Mouse (Mus musculus): ENCODE results near the gene Cenpp.
"Not testable (repeated sequence)": the region's sequence is repeated elsewhere in the genome, so short reads cannot be mapped to it uniquely, and the experiment has no call there.

The Cenpp gene

DNA sequence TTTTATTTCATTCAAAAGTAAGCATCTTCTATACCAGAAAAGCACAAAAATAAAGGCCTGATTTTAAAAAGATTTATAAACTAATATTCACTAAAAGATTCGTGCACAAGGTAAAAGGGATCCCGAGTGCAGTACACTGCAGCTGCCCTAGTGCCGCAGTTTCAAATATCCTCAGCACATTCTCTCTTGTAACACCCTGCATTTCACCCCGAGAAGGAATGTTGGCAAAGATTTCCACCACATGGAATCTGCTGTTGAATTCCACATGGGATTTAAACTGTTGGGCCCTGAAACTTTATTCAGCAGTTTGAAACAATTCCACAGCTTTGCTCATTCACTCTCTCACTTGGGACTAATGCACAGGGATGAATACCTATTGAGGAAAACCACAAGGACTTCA lies 44.9 kb downstream of the Cenpp start, which contains the start of gene Ogn:
Gene Ogn (plus strand): TSS at position 333 of the 400 bp plus-strand sequence.
- DNase-seq (ENCODE audit: low read depth, low spot score), result no peak

GRCm38 (mm10) chr13:49603603-49604002 lies 49.0 kb downstream of the Cenpp start:
- no peak for DNase-seq (ENCODE audit: low read depth, low spot score)

- DNase-seq (ENCODE audit: low read depth, low spot score), result not testable (repeated sequence)
Measured at GRCm38 (mm10) chr13:49602541-49602940, 50.0 kb downstream of the Cenpp start.

- DNase-seq (ENCODE audit: low read depth, low spot score), result no peak
Measured at GRCm38 (mm10) chr13:49586062-49586461, 66.5 kb downstream of the Cenpp start.

GRCm38 (mm10) chr13:49584307-49585005 lies 68.1 kb downstream of the Cenpp start:
- DNase-seq (ENCODE audit: low read depth, low spot score), result no peak

- DNase-seq (ENCODE audit: low read depth, low spot score), result no peak
Measured at GRCm38 (mm10) chr13:49583859-49584258, 68.7 kb downstream of the Cenpp start.

DNA sequence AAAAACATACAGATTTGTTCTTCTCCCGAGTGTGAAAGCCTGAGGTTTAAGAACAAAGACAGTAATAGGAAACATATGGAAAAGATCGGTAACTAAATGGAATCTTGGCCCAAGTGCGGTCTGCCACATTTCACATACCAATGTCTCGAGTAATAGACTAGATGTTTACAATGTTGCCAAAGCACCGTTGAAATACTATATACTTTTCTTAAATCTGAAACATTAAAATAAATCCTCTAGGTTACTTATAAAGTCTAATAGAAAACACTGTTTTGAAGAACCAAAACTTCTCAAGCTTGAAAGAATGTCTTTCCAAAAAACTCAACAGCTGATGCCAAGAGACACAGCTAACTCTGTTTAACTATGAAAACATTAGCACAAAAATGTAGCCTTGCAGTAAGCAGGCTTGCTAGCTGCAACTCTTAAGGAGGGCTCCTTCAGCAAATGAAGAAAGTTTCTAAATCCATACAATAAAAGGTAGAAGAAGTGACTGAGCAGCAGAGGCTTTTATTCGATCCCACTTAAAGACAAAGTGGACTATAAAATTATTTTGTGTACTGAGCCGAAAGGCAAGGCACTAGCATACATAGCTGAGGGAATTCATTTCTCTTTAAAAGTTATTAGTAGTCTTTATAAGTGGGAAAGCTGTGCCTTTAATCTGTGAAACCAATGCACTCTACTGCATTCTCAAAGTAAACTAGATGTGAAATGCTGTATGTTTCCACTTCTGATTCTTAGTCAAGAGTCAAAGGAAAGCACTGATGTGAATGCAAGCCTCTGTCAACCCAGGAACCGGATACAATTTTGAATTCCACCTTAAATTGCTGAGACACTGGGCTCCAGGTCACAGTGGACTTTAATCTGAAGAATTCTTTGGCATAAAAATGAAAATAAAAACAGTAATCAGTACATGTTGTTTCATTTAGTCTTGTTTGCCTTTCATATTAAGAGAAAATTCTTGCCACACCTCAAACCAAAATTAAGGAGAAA lies 70.7 kb downstream of the Cenpp start, which contains the start of gene Omd:
Gene Omd (plus strand): TSS at position 922 of the 990 bp plus-strand sequence.
- no peak for DNase-seq (ENCODE audit: low read depth, low spot score)

DNA sequence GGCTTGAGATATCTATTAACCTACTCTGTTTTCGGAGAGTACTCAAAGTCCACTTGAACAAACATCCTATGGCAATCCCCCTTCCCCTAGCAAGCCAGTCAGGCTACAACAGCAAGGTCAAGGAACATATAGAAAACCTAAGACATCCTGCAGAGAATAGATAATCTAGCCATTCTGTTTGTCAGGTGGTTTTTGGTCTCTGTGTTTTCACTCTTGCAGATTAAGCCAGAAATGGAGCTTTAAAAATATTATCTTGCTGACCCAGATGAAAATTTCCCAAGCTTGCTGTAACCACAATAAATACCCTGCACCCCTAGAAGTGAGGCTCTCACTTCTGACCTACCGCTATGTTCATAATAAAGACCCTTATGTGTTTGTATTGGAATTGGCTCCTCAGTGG lies 81.2 kb downstream of the Cenpp start:
- DNase-seq (ENCODE audit: low read depth, low spot score), result no peak

- DNase-seq (ENCODE audit: low read depth, low spot score), result no peak
Measured at GRCm38 (mm10) chr13:49570371-49570770, 82.2 kb downstream of the Cenpp start.

- no peak for DNase-seq (ENCODE audit: low read depth, low spot score)
Measured at GRCm38 (mm10) chr13:49564347-49564746, 88.2 kb downstream of the Cenpp start.

GRCm38 (mm10) chr13:49560886-49561285 lies 91.7 kb downstream of the Cenpp start:
- no peak for DNase-seq (ENCODE audit: low read depth, low spot score)

DNA sequence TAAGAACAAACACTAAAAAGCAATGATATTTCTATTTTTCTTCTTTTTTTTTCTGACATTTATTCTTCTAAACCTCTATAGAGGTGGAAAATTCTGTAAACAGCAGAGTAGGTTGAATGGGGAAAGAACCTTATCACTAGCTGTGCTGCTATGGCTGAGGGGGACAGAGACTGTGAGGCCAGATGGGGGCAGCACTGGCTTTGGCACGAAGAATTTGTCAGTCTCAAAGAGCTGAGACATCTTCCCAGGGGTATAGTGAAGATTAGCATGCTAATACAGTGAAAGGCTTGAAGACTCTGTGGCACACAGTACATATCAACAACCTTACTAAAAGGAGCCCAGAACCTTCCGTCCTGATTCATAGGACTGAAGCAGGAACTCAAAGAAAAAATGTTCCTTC lies 93.4 kb downstream of the Cenpp start:
- peak; percentile 33 for DNase-seq (ENCODE audit: low read depth, low spot score)

- DNase-seq (ENCODE audit: low read depth, low spot score), result no peak
Measured at GRCm38 (mm10) chr13:49556924-49557323, 95.7 kb downstream of the Cenpp start.

DNA sequence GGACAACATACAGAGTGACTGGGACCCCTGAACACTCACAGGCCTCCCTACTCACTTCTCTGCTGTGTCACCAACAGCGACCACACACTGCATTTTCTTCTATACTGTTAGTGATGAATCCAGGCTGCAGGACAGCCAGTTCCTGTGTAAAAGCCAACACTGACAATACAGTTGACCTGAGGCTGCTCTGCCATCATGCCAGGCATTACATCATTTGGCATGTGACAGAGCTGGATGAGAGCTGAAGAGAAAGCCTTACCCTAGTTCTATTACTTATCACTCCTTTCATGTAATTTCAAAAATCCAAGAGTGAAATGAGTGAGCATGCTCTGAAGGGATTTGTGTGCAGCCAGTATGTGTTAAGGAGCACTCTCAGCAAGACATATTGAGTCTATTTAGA lies 96.4 kb downstream of the Cenpp start:
- no peak for DNase-seq (ENCODE audit: low read depth, low spot score)

GRCm38 (mm10) chr13:49554519-49554918 lies 98.1 kb downstream of the Cenpp start:
- no peak for DNase-seq (ENCODE audit: low read depth, low spot score)

DNA sequence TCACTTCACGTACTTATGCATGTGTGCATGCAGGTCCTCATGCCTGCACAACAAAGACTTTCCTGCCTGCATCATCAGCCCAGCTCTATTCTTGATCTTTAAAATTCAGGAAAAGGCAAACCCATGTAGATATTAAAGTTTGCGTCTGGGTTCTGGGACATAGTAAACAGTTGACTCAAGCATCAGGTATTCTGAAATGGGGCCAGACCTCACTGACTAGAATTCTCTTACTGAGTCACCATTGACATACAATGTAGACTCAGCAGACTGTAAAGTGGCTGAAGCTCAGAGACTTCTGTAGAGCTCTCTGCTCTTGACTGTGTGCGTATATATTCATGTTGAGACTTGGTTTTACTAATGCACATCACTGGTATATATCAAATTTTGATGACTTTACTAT lies 103.0 kb downstream of the Cenpp start:
- DNase-seq (ENCODE audit: low read depth, low spot score), result no peak

- peak; percentile 22 for DNase-seq (ENCODE audit: low read depth, low spot score)
Measured at GRCm38 (mm10) chr13:49547563-49548150, 104.9 kb downstream of the Cenpp start.

GRCm38 (mm10) chr13:49546517-49546916 lies 106.1 kb downstream of the Cenpp start:
- no peak for DNase-seq (ENCODE audit: low read depth, low spot score)

GRCm38 (mm10) chr13:49545646-49546045 lies 106.9 kb downstream of the Cenpp start:
- DNase-seq (ENCODE audit: low read depth, low spot score), result no peak

DNA sequence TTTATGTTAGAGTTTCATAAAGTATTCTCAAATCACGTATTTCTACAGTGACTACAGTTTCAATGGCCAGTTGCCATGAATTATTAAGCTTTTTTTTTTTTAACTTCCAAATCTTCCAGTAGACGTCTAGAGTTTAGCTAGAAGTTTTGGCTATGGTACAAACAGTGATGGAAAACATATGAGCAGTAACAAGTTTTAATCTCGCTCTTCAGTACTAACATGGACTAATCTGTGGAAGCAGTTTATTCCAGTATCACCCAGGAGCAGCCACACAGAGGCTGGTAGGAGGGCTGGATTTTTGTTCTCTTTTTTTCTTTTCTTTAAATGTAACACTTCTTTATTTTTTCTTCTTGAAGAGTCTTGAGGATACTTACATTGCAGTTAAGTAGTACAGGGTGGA lies 108.3 kb downstream of the Cenpp start, which contains the start of gene Aspn:
Gene Aspn (plus strand): TSS at position 165 of the 400 bp plus-strand sequence.
- DNase-seq (ENCODE audit: low read depth, low spot score), result no peak

- peak; percentile 9 for DNase-seq (ENCODE audit: low read depth, low spot score)
Measured at GRCm38 (mm10) chr13:49538693-49539092, 113.9 kb downstream of the Cenpp start.

GRCm38 (mm10) chr13:49536946-49537345 lies 115.6 kb downstream of the Cenpp start:
- DNase-seq (ENCODE audit: low read depth, low spot score), result no peak

Data from A20 (cell line).